Mouse (Mus musculus) spleen, adult 2 months (tissue): ENCODE measurements around the gene Atg5. TPM values are rescaled to one million over a fixed set of nuclear protein-coding genes. Genes with fewer than 3 reads are reported as not detected.

ENCODE experiments used
- DNase-seq, 2 experiments: peaks; one replicate each; pipeline versions ENCODE4 v3.0.0 to v3.0.0-alpha.2; 2012 to 2021; ENCODE audit warnings: low spot score in 2 of 2, low read depth in 1 of 2
- H3K27ac ChIP-seq: fragments of 200-500 bp; 2 replicates; pipeline ENCODE4 v1.5.1; 2012; ENCODE audit warnings: low read length, inconsistent platforms; ENCODE audit not compliant: insufficient read depth
- H3K27me3 ChIP-seq: fragments of 200-500 bp; 2 replicates; pipeline ENCODE4 v1.6.1; 2012; ENCODE audit warnings: mild to moderate bottlenecking, moderate library complexity, low read length, inconsistent platforms; ENCODE audit not compliant: control insufficient read depth, insufficient read depth
- H3K36me3 ChIP-seq: fragments of 200-500 bp; 2 replicates; pipeline ENCODE4 v1.6.1; 2012; ENCODE audit warnings: mild to moderate bottlenecking, low read length, inconsistent platforms; ENCODE audit not compliant: control insufficient read depth, insufficient read depth
- H3K4me1 ChIP-seq: fragments of 200-500 bp; 2 replicates; pipeline ENCODE4 v1.6.1; 2011; ENCODE audit warnings: inconsistent platforms; ENCODE audit not compliant: control insufficient read depth, insufficient read depth, insufficient read length
- H3K4me3 ChIP-seq: fragments of 200-500 bp; 2 replicates; pipeline ENCODE4 v1.5.1; 2011; ENCODE audit warnings: mild to moderate bottlenecking, inconsistent platforms; ENCODE audit not compliant: insufficient read depth, insufficient read length; ENCODE audit errors: extremely low read depth
- CTCF ChIP-seq: fragments of 200-500 bp; IDR thresholded peaks from 2 replicates; pipeline ENCODE4 v1.5.1; 2011; ENCODE audit warnings: mild to moderate bottlenecking, inconsistent platforms; ENCODE audit not compliant: insufficient read depth, insufficient read length, insufficient replicate concordance; ENCODE audit errors: extremely low read depth
- POLR2A ChIP-seq: fragments of 200-500 bp; IDR thresholded peaks from 2 replicates; pipeline ENCODE4 v1.6.1; 2011; ENCODE audit warnings: low read depth, low read length, inconsistent platforms
- WGBS: fragments of 180-500 bp; shearing (Covaris S2); methylation state at CpG from one replicate; pipeline ENCODE4 v1.1.7; 2018; 5-methylcytosine and 5-hydroxymethylcytosine counted together
- polyA plus RNA-seq: library from polyadenylated mRNA; depleted of rRNA; stranded (reverse); fragments of >200 nt; gene quantifications from 2 replicates; pipeline ENCODE4 v1.2.3, GENCODE M21; 2012

Gene Atg5
- polyA plus RNA-seq, 1 experiment, result 5.0 TPM

GRCm38 (mm10) chr10:44360632-44361031 lies 92.5 kb downstream of the Atg5 start:
- H3K27ac ChIP-seq, result no peak overlapping the region
- H3K36me3 ChIP-seq, result peaks cover 5% of the 10 kb centered on the region

GRCm38 (mm10) chr10:44362435-44362834 lies 94.3 kb downstream of the Atg5 start:
- H3K27me3 ChIP-seq, result no peaks in the 10 kb centered on the region
- 91% methylated on average over 5 of the region's 5 CpGs for WGBS
- DNase-seq, result no peak

More at GRCm38 (mm10) chr10:44360632-44361031, 92.5 kb downstream of the Atg5 start:
- no peak for TF ChIP-seq POLR2A
- TF ChIP-seq CTCF, result no peak
- H3K27me3 ChIP-seq, result no peaks in the 10 kb centered on the region
- no peak for DNase-seq
- H3K4me1 ChIP-seq, result no peaks in the 10 kb centered on the region
- whole genome bisulfite sequencing, result 85% methylated on average over 11 of the region's 11 CpGs
- H3K4me3 ChIP-seq, result no peak overlapping the region

GRCm38 (mm10) chr10:44362846-44363245 lies 94.7 kb downstream of the Atg5 start:
- TF ChIP-seq POLR2A (no peak), CTCF (no peak)
- peaks cover 5% of the 10 kb centered on the region for H3K36me3 ChIP-seq
- H3K4me3 ChIP-seq, result no peak overlapping the region
- 85% methylated on average over 9 of the region's 9 CpGs for WGBS
- H3K27ac ChIP-seq, result no peak overlapping the region
- H3K27me3 ChIP-seq, result no peaks in the 10 kb centered on the region
- no peaks in the 10 kb centered on the region for H3K4me1 ChIP-seq
- no peak for DNase-seq

More at GRCm38 (mm10) chr10:44362435-44362834, 94.3 kb downstream of the Atg5 start:
- TF ChIP-seq CTCF (no peak), POLR2A (no peak)
- Histone ChIP-seq H3K36me3 (peaks cover 5% of the 10 kb centered on the region), H3K4me1 (no peaks in the 10 kb centered on the region), H3K4me3 (no peak overlapping the region), H3K27ac (no peak overlapping the region)

GRCm38 (mm10) chr10:44366186-44366585 lies 98.0 kb downstream of the Atg5 start:
- no peak for TF ChIP-seq POLR2A
- no peak for TF ChIP-seq CTCF
- H3K4me3 ChIP-seq, result no peak overlapping the region
- H3K27ac ChIP-seq, result no peak overlapping the region
- no peak for DNase-seq
- H3K36me3 ChIP-seq, result peaks cover 5% of the 10 kb centered on the region
- H3K4me1 ChIP-seq, result no peaks in the 10 kb centered on the region
- no peaks in the 10 kb centered on the region for H3K27me3 ChIP-seq
- WGBS, result 93% methylated on average over 2 of the region's 2 CpGs

GRCm38 (mm10) chr10:44367043-44367442 lies 98.9 kb downstream of the Atg5 start:
- Histone ChIP-seq H3K27me3 (no peaks in the 10 kb centered on the region), H3K36me3 (peaks cover 5% of the 10 kb centered on the region), H3K4me1 (no peaks in the 10 kb centered on the region), H3K4me3 (no peak overlapping the region), H3K27ac (no peak overlapping the region)
- no peak for DNase-seq
- WGBS, result 90% methylated on average over 12 of the region's 12 CpGs
- TF ChIP-seq POLR2A, result no peak
- no peak for TF ChIP-seq CTCF

GRCm38 (mm10) chr10:44368596-44368995 lies 100.4 kb downstream of the Atg5 start:
- H3K4me1 ChIP-seq, result no peaks in the 10 kb centered on the region
- H3K27me3 ChIP-seq, result no peaks in the 10 kb centered on the region
- TF ChIP-seq CTCF, result no peak
- TF ChIP-seq POLR2A, result no peak
- H3K4me3 ChIP-seq, result no peak overlapping the region
- 83% methylated on average over 13 of the region's 13 CpGs for WGBS
- H3K27ac ChIP-seq, result no peak overlapping the region
- no peak for DNase-seq
- 0 out of 2 replicates have a peak, but pooled peaks cover 2% of the 10 kb centered on the region for H3K36me3 ChIP-seq

- no peak for DNase-seq
- Histone ChIP-seq H3K4me1 (no peaks in the 10 kb centered on the region), H3K27me3 (no peaks in the 10 kb centered on the region), H3K36me3 (no peaks in the 10 kb centered on the region), H3K4me3 (no peak overlapping the region), H3K27ac (no peak overlapping the region)
- TF ChIP-seq POLR2A (no peak), CTCF (no peak)
- 93% methylated on average over 6 of the region's 6 CpGs for WGBS
Measured at GRCm38 (mm10) chr10:44370666-44371065, 102.5 kb downstream of the Atg5 start.
